Mouse (Mus musculus) megakaryocyte, adult 5-6 weeks (primary cell): ENCODE data around the gene Nudt3. TPM values are rescaled to one million over a fixed set of nuclear protein-coding genes. Genes with fewer than 3 reads are reported as not detected.
"Not testable (repeated sequence)": the region's sequence is repeated elsewhere in the genome, so short reads cannot be mapped to it uniquely, and the experiment has no call there.

Experiments
- ATAC-seq: 2 replicates; pipeline ENCODE4 v1.8.0; 2016; ENCODE audit warnings: mild to moderate bottlenecking, inconsistent platforms; ENCODE audit not compliant: poor library complexity, severe bottlenecking
- total RNA-seq, 2 experiments: library from RNA; stranded (forward) in 1 of 2; stranded (reverse) in 1 of 2; fragments of 153-499, 151-499 nt in 1 of 2; fragments of 221-1000, 200-1000 nt in 1 of 2; gene quantifications; 2 replicates each; pipeline versions ENCODE4 v1.2.3 to v1.2.4; 2015 to 2017

Nudt3 gene
- total RNA-seq (2015) (32.3 and 32.9 TPM in 2 replicates), total RNA-seq (2017) (91.6 and 93.8 TPM in 2 replicates)

GRCm38 (mm10) chr17:27623360-27624326 lies at the start of gene Nudt3:
Gene Nudt3, minus strand, starts transcription at chr17:27623495.
- ATAC-seq = peak; percentile 92

- no peak for ATAC-seq
Observed at GRCm38 (mm10) chr17:27671720-27672119, 48.4 kb upstream of the Nudt3 start.

- no peak for ATAC-seq
Observed at GRCm38 (mm10) chr17:27658767-27659166, 35.5 kb upstream of the Nudt3 start.

GRCm38 (mm10) chr17:27657123-27657522 lies 33.8 kb upstream of the Nudt3 start:
- no peak for ATAC-seq

GRCm38 (mm10) chr17:27656414-27656813 lies 33.1 kb upstream of the Nudt3 start:
- no peak for ATAC-seq

GRCm38 (mm10) chr17:27656011-27656399 lies 32.7 kb upstream of the Nudt3 start:
- ATAC-seq = 0 out of 2 replicates have a peak, but pooled peaks have one; percentile 10

- ATAC-seq = peak; percentile 54
Observed at GRCm38 (mm10) chr17:27655089-27656010, 32.1 kb upstream of the Nudt3 start, which contains the start of gene Pacsin1. Gene Pacsin1, plus strand, starts transcription at chr17:27655509.

GRCm38 (mm10) chr17:27653253-27653959 lies 30.1 kb upstream of the Nudt3 start:
- no peak for ATAC-seq

- ATAC-seq = peak; percentile 53
Observed at GRCm38 (mm10) chr17:27652046-27652790, 28.9 kb upstream of the Nudt3 start.

- ATAC-seq = no peak
Observed at GRCm38 (mm10) chr17:27650586-27650985, 27.3 kb upstream of the Nudt3 start.

- peak; percentile 90 for ATAC-seq
Observed at GRCm38 (mm10) chr17:27650160-27650559, 26.9 kb upstream of the Nudt3 start.

- no peak for ATAC-seq
Observed at GRCm38 (mm10) chr17:27645807-27646206, 22.5 kb upstream of the Nudt3 start.

- ATAC-seq = no peak
Observed at GRCm38 (mm10) chr17:27644572-27644971, 21.3 kb upstream of the Nudt3 start.

GRCm38 (mm10) chr17:27643756-27644155 lies 20.5 kb upstream of the Nudt3 start:
- ATAC-seq = no peak

GRCm38 (mm10) chr17:27643101-27643500 lies 19.8 kb upstream of the Nudt3 start:
- peak; percentile 71 for ATAC-seq

GRCm38 (mm10) chr17:27642491-27643062 lies 19.3 kb upstream of the Nudt3 start:
- no peak for ATAC-seq

GRCm38 (mm10) chr17:27639851-27640250 lies 16.6 kb upstream of the Nudt3 start:
- ATAC-seq = not testable (repeated sequence)

- no peak for ATAC-seq
Observed at GRCm38 (mm10) chr17:27638921-27639332, 15.6 kb upstream of the Nudt3 start.

GRCm38 (mm10) chr17:27637333-27637732 lies 14.0 kb upstream of the Nudt3 start:
- no peak for ATAC-seq
